Mouse (Mus musculus) adrenal gland, postnatal 4 days (tissue): ENCODE data around the gene Pla2g3. TPM values are rescaled to one million over a fixed set of nuclear protein-coding genes. Genes with fewer than 3 reads are reported as not detected.

Source experiments
- DNase-seq, 2 experiments: peaks; one replicate each; pipeline ENCODE4 v3.0.0; 2021 to 2022; ENCODE audit warnings: low spot score in 2 of 2, mixed read lengths in 2 of 2
- total RNA-seq, 2 experiments: library from RNA; stranded (reverse); gene quantifications; 2 replicates each; pipeline ENCODE4 v1.2.3; 2021

Gene Pla2g3
- total RNA-seq, 2 experiments from 2014 or later: 0.20 to 0.22 TPM

DNA sequence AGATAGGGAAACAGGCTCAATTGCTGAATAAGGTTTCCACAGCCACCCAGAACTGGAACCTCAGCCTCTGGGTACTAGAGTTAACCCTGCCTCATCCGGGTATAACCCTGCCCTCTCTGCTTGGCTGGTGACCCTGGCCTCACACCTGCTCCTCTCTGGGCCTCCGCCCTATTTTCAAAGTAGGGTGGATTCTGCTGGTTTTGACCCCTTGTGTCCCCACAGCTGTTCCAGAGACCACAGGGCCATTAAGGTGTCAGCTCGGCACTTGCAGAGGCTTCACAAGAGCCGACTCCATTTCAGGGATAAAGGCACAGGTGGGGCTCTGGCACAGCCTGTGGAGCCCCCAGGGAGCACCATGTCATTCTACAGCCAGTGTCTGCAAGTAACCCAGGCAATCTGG lies 4.7 kb downstream of the Pla2g3 start:
- DNase-seq: no peak

- DNase-seq: no peak
Observed at GRCm38 (mm10) chr11:3494857-3495256, 6.8 kb downstream of the Pla2g3 start.

DNA sequence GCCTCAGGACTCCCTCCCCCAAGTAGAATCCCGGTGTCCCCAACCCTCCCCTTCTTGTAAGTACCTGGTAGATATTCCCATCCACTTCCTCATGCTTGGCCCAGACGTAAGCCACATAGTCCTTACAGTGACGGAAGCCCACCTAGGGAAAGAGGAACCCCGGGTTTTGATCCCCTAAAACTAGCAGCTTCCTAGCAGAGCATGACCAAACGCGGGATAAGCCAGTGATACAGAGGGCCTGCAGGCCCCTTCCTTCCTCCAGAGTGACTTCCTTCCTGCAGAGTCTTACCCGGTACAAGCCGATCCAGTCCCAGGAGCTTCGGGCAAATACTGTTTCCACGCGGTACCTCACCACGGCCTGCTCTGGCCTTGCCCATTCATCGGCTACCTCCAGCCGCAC lies 7.4 kb downstream of the Pla2g3 start:
- DNase-seq: no peak

DNA sequence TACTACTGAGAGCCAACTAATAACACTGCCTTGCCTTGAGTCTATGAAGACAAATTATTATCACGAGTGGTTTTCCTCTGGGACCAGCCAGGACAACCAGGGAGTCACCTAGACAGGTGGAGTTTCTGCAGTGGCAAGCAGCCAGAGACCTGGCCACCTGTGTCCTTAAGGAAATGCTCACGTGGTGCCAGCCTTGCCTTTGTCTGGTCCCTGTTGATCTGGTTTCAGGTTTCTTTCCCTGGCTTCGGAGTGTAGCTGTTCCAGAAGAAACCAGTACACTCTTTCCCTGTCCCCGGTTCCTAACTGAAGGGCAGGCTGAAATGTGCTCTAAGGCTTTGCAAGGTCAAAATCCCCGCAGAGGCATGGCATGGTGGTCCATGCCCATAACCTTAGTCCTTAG lies 8.7 kb downstream of the Pla2g3 start:
- no peak for DNase-seq

DNA sequence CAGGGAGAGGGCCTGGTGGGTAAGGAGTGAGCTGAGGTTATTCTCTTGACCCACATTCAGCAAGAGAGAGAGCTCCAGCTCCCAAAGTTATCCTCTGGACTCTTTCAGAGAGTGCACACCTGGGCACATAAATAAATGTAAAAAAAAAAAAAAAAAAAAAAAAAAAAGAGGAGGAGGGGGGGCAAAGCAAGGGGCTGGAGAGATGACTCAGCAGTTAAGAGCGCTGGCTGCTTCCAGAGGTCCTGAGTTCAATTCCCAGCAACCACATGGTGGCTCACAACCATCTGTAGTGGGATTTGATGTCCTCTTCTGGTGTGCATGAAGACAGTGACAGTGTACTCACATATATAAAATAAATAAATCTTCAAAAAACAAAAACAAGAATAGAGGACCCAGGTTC lies 9.2 kb downstream of the Pla2g3 start:
- DNase-seq: no peak

GRCm38 (mm10) chr11:3502057-3502456 lies 14.0 kb downstream of the Pla2g3 start:
- DNase-seq: no peak

GRCm38 (mm10) chr11:3502459-3503072 lies 14.5 kb downstream of the Pla2g3 start:
- DNase-seq: no peak

DNA sequence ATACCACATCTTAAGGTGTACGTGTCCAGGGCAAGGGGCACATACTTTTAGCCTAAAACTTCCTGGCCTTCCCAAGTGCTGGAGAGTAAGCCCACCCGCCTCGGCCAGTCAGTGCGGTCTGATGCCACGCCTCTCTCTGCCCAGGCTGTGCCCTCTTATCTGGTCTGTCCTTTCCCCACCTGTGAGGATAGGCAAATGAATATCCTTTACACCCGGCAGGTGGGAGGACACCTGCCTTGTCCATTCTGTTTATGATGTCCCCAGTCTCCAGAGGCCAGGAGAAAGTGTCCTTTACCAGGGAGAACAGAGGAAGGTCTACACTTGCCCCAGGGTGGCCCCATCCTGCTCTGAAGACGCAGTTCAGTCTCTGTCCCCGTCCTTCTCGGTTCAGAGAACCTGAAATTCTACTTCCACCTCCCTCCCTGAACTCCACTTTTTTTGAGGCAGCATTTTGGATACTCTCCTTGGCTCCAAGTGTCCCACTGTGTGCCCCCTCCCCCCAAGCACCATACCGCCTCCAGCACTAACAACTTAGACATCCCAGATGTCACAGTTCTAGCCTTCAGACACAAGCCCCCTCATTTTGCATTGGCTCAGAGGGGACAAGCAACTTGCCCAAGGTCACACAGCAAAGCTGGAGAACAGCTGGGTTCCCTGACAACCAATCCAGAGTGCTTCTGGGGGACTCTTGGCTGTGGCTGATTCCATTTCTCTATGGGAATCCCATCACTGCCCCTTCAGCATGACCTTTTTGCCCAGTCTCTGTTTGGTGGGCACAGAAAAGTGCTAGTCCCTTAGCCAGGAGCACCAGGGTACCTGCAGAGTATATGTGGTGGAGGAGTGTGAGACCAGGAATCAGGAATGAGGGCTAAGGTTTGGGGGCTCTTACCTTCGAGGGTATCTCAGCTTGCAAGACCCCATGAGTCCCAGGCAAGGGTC lies 15.9 kb downstream of the Pla2g3 start:
- no peak for DNase-seq

DNA sequence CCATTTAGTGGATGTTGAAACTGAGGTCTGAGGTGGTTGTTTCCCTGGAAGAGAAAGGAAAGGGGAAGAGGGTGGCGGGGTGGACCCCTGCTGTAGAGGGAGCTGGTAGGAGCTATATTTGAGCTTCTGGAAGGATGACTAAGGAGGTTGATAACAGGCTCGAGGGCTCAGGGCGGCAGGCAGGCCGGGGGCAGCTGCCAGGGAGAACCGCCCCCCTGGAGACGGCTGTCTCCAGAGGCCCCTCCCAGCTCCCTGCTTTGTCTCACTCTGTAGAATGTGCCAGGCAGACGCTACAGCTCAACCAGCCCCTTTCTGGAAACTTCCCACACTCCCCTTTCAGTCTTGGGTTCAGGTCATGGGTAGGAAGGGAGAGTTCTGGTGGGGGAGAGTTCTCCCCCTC lies 20.1 kb downstream of the Pla2g3 start:
- no peak for DNase-seq

DNA sequence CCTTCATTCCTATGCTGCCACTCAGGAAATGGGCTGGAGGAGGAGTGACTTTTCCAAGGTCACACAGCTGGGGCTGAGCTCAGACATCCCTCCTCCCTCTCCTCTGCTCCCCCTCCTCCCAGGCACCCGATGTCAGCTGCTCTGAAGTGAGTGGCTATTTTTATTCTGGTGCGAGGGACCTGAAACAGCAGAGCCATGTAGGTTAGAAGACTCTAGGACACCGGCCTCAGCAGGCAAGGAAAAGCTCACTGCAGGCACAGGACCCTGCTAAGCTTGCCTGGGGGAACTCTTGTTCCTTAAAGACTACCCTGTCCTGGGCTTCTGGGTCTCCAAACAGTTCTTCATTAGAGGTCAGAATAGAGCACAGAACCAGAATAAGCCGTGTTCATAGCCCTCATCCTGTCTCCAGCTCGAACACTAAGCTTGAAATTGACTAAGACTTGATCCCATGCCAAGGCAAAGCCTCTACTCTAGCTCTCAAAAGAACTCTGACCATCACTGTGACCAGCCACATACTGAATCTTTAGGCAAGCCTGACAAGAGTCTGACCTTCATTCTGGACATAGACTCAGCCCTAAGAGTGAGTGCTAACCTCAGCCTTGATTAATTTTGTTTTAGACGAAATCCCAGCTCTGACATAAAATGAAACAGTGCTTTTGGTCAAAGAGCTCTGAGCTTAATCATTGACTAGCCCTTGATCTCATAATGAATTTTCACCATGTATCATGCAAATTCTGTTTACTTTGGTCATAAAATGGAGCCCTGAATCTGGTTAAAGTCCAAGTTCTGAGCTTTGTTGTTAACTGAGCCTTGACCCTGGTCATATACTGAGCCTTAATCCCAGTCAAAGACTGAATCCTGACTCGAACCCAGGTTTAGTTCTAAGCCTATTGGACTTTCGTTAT lies 21.3 kb downstream of the Pla2g3 start:
- no peak for DNase-seq

- no peak for DNase-seq
Observed at GRCm38 (mm10) chr11:3510321-3510720, 22.2 kb downstream of the Pla2g3 start.

GRCm38 (mm10) chr11:3513291-3513690 lies 25.2 kb downstream of the Pla2g3 start:
- no peak for DNase-seq

GRCm38 (mm10) chr11:3514529-3515054 lies 26.5 kb downstream of the Pla2g3 start, which contains the start of gene Selenom:
Gene Selenom, plus strand, starts transcription at chr11:3514684.
- peak; percentile 63 to 68 for DNase-seq

- no peak for DNase-seq
Observed at GRCm38 (mm10) chr11:3515216-3515615, 27.1 kb downstream of the Pla2g3 start.

DNA sequence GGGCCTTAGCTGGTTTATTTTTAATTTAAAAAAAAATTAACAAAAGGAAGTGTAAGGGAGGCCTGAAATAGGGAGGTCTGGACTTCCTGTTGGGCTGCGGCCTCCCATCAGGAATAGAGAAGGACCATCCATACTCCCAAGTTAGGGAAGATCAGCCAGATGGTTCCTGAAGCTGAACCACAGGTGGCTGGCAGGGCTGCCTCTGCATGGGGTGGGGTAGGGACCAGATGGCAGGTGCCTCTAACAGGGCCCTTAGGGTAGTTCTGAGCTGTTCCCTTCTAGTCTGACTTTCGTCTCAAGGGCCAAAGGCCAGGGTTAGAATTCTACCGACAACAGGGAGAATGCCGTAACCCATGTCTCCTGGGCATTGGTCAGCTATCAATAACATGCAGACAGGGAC lies 27.6 kb downstream of the Pla2g3 start:
- DNase-seq: no peak

DNA sequence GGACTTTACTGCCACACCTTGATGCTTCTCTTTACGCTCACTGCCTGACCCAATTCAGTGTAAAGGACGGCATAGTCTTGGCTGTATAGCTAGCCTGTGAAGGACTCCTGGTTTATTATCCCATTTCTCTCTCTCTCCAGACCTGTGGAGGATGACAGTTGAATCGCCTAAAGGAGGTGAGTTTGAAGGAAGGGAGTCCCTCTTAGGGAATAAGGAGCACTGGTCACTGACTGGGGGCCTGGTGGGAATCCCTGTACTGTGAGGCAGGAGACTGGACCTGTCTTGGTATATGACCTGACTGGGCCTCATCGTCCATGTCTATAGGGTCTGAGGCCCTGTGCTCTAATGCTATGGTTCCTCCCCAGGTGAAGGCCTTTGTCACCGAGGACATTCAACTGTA lies 28.0 kb downstream of the Pla2g3 start:
- no peak for DNase-seq

DNA sequence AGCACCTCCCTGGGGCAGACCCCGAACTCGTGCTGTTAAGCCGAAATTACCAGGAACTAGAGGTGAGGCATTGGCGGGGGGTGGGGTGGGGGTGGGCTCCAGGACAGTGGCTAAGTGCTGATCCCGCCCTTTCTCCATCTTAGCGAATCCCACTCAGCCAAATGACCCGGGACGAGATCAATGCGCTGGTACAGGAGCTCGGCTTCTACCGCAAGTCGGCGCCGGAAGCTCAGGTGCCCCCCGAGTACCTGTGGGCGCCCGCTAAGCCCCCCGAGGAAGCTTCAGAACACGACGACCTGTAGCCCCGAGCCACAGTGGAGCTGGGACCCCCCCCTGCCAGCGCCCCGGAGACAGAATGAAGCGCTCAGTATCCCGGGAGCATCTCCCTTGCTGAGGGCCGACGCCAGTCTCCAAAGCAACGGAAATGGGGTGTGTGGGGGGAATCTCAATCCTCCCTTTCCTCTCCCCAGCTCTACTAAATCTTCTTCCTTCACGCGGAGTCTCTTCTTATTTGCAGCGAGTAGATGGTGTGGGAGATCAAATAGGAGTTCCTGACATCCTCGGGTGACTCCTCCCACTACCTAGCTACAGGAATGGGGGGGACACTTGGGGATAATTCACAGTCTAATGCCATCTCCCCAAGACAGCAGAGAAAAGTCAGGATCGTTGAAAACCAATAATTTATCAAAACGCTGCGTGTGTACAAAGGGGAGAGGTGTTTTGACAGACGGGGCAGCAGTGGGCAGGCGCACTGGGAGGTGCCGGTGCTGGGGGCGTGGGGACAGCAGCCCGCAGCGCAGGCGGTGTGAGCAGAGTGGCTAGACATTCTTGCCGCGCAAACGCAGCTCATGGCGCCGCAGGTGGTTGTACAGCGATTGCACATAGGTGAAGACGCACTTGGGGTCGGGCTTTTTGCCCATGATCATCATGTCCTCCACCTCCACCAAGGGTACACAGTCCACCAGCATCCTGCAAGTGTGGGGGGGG lies 29.1 kb downstream of the Pla2g3 start:
- no peak for DNase-seq

- DNase-seq: no peak
Observed at GRCm38 (mm10) chr11:3517846-3518732, 30.0 kb downstream of the Pla2g3 start.
